Mouse (Mus musculus): Measurements from ENCODE around the gene Usp29. TPM values are rescaled to one million over a fixed set of nuclear protein-coding genes. Genes with fewer than 3 reads are reported as not detected.
"Not testable (repeated sequence)": the region's sequence is repeated elsewhere in the genome, so short reads cannot be mapped to it uniquely, and the experiment has no call there.

Gene Usp29
- total RNA-seq, 2 experiments from 2014 or later = 0.56 to 1.5 TPM

DNA sequence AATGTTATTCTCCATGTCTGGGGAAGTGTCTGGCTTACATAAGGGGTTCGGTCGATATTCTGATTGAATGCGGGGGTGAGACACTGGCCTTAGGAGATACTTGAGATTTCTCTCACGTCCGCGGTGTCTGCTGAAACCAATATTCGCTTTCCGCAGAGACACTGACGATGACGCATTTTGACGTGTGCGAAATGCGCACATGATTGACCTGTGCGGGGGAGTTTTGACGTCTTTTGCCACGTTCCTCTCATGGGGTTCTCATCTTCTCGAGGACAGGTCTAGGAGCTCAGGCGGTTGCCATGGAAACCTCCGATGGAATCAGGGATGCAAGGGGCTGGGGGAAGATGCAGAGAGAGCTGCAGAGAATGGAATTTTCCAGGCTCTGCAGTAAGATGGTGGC lies 144.1 kb downstream of the Usp29 start:
- no peak for DNase-seq

DNA sequence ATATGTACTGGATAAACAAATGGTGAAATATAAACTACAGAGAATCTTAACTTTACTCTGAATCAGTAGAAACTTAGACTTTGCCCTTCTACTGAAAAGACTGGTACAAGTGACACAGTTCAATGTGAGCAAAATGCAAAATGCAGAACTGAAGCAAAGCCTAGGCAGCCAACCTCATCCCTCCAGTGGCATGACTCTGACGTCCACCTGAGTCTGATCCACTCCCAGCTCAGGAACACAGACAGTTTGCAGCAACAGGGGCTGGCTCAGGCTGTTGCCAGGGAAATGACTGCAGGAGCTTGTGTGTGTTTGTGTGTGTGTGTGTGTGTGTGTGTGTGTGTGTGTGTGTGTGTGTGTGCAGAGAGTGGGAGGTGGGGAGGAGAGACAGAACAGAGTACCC lies 147.8 kb downstream of the Usp29 start:
- DNase-seq = no peak

GRCm38 (mm10) chr7:6878849-6879248 lies 148.5 kb downstream of the Usp29 start:
- not testable (repeated sequence) for DNase-seq

DNA sequence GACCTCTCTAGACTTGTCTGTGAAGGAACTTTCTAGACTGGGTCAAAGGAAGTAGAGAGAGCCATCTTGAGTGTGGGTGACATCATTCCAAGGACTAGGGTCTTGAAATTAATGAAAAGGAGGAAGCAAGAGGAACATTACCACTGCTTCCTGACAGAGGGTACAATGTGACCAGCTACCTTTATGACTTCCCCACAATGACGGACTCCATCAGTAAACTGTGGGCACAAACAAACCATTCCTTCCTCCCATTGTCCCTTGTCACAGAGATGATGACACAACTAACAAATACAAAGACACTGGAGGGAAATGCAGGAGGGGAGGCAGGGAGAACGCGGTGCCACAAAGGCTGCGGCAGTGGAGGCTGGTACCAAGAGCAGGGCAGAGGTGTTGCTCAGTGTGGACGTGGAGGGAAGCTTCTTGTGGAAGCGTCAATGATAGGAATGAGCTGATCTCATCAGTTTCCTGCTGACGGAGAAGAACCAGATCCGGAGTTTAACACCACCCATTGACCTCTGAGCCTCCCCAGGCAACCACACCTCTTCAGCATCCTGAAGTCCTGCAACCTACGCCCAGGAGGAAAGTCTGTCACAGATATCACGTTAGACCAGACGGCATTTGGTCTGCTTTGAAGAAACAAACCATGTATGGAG lies 149.3 kb downstream of the Usp29 start:
- DNase-seq = no peak

DNA sequence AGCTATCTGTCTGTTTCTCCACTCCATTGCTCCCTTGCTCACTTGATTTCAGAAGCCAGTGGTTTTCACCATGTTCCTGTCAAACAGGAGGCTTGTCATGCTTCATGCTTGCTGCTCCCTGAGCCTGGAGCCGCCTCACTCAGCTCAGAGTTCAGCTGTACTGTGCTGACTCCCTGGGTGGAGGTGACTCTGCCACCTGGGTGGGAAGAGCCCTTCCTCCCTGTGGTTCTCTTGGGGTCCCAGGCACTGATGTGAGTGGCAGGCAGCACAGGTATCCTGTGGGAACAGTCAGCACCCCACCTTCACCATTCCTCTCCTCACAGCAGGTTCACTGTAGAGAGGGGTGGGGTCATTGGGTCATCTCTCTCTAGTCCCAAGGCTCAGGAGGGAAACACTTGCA lies 150.5 kb downstream of the Usp29 start:
- DNase-seq = not testable (repeated sequence)

GRCm38 (mm10) chr7:6881473-6882046 lies 151.2 kb downstream of the Usp29 start:
- DNase-seq = no peak

DNA sequence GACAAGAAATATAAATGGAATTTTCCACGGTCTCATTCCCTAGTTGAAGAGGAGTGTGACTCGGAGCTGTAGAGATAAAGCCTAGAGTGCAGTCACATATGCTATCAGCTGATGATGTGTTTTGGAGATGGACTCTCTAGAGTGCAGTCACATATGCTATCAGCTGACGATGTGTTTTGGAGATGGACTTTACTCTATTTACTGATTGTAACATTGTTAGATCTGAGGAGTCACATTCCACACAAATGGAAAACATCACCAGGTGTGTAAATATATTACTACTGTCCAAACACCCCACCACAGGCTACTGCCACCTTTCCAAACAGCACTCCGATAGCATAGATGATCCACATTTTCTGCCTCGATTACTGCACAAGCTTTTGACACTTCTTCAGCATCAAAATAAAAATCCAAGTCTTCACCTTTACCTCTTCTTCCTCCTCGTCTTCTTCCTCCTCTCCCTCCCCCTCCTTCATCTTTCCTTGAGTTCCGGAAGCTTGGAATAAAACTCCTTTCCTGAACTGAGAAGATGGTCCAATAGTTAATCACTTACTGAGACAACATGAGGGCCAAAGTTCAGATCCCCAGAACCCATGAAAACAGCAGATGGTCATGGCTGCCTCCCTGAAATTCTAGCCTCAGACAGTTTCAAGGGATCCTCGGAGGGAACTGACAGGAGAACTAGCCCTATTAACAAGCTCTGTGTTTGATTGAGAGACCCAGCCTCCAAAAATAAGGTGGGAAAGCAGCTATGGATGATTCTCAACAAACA lies 153.2 kb downstream of the Usp29 start:
- no peak for DNase-seq

DNA sequence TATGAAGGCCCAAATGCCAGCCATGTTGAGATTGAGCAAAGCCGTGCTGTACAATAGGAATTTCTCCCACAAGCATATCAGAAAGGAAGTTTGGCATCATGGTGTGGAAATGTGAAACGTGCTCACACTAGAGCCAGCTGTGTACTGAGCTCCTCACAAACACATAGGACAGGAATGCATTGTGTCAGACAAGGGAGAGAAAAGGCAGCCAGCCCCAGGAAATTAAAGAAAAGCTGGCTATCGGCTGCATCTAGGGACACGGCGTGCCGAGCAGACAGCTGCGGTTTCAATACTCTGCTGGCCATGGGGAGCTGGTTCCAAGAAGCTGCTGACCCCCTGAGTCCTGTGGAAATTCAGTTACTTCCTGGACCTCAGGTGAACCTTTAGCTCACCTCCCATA lies 155.0 kb downstream of the Usp29 start:
- peak; percentile 38 for DNase-seq

- no peak for DNase-seq
These were observed 156.5 kb downstream of the Usp29 start for GRCm38 (mm10) chr7:6886896-6887295.

DNA sequence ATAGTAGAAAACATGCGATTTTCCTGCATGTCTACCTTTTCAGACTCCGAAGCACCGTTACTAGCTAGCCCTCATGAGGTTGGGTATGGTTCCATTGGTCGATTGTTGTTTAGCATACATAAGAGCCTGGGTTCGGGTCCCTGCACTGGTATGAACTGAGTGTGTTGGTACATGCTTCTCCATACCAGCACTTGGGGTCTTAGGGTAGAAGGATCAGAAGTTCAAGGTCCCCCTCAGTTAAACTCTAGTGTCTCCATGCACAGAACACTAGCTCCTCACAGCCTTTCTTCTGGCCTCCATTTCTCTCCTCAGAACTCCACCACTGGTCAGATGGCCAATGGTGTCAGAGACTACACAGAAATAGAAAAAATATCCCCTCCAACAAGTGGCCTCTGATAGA lies 159.5 kb downstream of the Usp29 start:
- no peak for DNase-seq

DNA sequence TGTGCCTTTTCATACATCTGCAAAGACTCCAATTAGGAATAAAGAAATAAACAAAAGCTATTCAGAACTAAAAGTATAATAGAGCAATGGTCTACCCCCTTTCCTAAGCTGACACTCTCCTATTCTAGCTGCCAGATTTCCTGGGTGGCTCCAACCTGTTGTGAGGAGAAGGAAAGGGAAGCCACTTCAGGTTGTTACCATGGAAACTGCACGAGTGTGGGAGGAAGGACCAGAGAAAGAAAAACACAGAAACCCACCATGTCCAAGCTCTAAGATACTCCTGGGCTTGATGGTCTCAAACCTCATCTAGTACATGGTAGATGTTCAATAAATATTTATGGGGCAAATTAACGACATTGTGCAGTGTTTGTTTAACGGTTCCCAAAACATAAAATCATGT lies 160.8 kb downstream of the Usp29 start:
- DNase-seq = no peak

GRCm38 (mm10) chr7:6897021-6897420 lies 166.6 kb downstream of the Usp29 start:
- DNase-seq = not testable (repeated sequence)

DNA sequence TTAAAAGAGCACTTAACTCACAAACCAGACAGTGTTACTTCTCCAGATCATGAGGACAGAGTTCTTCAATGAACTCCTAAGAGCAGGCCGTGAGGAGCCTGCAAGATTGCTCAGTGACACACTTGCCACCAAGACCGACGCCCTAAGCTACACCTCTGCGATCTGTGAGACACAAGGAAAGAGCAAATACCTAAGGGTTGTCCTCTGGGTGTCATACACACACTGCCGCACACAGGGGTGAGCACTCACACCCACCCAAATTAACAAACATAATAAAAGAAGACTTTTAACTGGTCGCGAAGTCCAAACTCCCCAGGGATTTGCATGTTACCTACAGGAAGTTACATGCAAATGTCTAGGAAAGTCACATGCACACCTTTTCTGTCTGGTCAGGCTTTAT lies 170.3 kb downstream of the Usp29 start:
- DNase-seq = no peak

DNA sequence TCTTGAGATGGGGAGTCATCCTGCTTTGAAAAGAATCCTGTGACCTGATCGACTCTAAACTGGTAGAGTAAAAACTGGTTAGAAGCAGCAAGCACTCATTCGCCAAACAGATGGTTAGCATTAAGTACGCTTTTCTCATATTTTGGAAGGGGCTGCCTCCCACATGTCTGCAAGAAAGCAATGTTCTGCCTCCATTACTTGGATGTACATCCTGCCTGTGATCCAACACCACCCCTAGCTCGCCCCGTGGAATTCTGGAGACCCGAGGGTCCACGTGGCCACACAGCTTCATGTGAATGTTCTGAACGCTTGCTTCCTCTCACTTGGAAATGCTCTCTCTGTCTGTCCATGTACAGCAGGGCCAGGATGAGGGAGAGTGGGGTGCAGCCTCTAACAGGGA lies 173.1 kb downstream of the Usp29 start:
- peak; percentile 24 for DNase-seq

DNA sequence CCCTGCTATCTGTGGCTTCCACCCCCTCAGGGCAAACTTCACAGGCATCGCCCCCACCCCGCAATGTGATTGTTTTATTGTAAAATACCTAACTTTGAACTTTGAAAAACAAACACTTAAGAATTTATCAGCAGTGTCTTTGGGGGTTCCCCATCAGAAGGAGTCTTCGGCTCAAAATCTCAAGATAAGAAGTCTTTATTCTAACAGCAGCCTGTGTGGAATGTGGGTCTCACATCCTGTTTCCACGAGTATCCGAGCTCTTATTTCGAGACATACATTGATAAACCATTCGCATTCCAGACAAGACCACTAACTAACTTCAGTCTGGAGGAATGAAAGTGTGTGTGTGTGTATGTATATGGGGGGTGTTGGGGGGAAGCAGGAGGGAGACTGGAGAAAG lies 180.1 kb downstream of the Usp29 start:
- DNase-seq = no peak

GRCm38 (mm10) chr7:6911731-6912130 lies 181.4 kb downstream of the Usp29 start:
- no peak for DNase-seq

DNA sequence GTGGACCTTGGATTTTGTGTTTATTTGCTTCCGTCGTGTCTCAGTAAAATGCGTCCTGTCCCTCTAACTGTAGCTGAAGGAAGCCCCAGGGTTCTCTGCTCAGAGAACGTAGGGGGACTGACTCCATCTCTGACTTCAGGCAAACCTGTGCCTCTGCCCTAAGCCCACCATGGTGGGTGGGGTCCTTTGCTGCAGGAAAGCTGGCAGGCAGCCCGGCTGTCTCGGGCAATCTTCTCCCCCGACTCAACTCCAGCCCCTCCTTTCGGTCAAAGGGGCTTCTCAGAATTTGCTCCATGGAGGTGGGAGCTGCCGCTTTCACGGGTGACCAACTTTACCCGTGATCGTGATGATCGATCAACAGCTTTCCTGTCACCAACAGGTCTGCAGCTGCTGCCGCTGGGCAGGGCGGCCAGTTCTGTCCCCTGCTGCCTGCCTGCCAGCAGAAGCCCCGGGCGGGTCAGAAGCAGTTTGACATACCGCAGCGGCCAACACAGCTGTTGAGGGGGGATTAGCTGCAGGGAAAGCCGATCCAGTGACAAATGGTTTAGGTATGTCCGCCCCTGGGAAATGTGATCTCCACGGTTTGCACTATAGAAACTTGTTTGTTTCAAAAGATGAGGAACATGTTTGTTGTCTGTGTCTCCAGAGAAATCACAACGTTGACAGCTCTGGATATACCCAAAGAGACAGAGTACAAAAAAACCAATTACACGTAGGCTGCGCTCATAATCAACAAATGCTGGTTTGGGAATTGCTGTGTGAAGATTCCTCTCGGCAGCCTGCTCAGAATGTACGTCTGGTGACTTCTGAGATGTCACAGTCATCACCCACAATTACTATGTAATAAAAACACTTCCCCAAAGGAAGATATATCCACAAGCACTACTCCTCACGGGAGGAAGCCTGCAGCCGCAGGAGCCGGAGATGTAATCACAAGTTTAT lies 183.3 kb downstream of the Usp29 start:
- peak; percentile 43 for DNase-seq

- no peak for DNase-seq
These were observed 186.7 kb downstream of the Usp29 start for GRCm38 (mm10) chr7:6917126-6917525.

GRCm38 (mm10) chr7:6918267-6918666 lies 187.9 kb downstream of the Usp29 start:
- DNase-seq = peak; percentile 42

GRCm38 (mm10) chr7:6919131-6919870 lies 188.9 kb downstream of the Usp29 start:
- no peak for DNase-seq

DNA sequence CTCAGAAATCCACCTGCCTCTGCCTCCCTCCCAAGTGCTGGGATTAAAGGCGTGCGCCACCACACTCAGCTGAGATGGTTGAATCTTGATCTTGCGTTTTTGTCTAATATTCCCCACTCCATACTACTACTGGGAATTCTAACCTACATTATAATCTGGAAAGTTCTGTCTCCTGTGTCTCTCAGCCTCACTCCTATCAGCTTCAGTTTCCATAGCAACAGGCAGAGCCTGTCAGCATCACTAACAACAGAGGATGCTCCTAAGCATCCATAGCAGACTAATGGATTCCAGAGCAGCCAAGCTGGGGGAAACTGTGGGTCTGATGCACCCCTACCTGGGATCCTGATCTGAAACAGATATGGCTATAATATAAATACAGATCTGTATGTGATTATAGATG lies 193.1 kb downstream of the Usp29 start:
- no peak for DNase-seq

All from gastrocnemius, postnatal 25 days (tissue).